Mouse (Mus musculus) CH12.LX (cell line): ENCODE data around the gene Pla2g4e. TPM values are rescaled to one million over a fixed set of nuclear protein-coding genes. Genes with fewer than 3 reads are reported as not detected.

ENCODE experiments used
- DNase-seq: peaks from one replicate; pipeline ENCODE4 v3.0.0-alpha.2; 2013; ENCODE audit errors: extremely low read depth
- H3K27ac ChIP-seq: 2 replicates; pipeline ENCODE4 v1.5.1; 2012; ENCODE audit warnings: low read depth, mild to moderate bottlenecking, control low read depth, moderate library complexity; ENCODE audit not compliant: insufficient read depth
- H3K27me3 ChIP-seq: replicated peaks from 2 replicates; pipeline ENCODE3; 2012; ENCODE audit warnings: inconsistent platforms
- H3K36me3 ChIP-seq, 2 experiments: replicated peaks in 1 of 2; 2 replicates each; pipeline versions ENCODE3 to v1.6.1; 2012; ENCODE audit warnings: inconsistent platforms in 1 of 2, low read length in 1 of 2, mild to moderate bottlenecking in 1 of 2, mixed read lengths in 1 of 2, moderate library complexity in 1 of 2; ENCODE audit not compliant: control insufficient read depth in 1 of 2, insufficient read depth in 1 of 2
- H3K4me1 ChIP-seq, 2 experiments: 2 replicates each; pipeline ENCODE4 v1.6.1; 2012; ENCODE audit warnings: inconsistent platforms in 1 of 2, moderate library complexity in 1 of 2; ENCODE audit not compliant: insufficient read depth in 2 of 2, control insufficient read depth in 1 of 2
- H3K4me2 ChIP-seq: 2 replicates; pipeline ENCODE4 v1.6.1; 2012; ENCODE audit warnings: low read depth, mild to moderate bottlenecking, control low read depth; ENCODE audit not compliant: poor library complexity, insufficient read depth, severe bottlenecking
- H3K4me3 ChIP-seq, 3 experiments: fragments of 150-350 bp in 1 of 3; sonication (generic) in 1 of 3; replicated peaks in 1 of 3; 2 replicates each; pipeline versions ENCODE3 to v1.5.1; 2011 to 2012; ENCODE audit warnings: low read depth in 2 of 3, low read length in 2 of 3, mild to moderate bottlenecking in 2 of 3, moderate library complexity in 2 of 3, control low read depth in 1 of 3, improper control_type of control experiment in 1 of 3, inconsistent platforms in 1 of 3, mixed read lengths in 1 of 3; ENCODE audit not compliant: poor library complexity in 1 of 3
- H3K79me2 ChIP-seq: replicated peaks from 2 replicates; pipeline ENCODE4 v1.6.1; 2012; ENCODE audit warnings: mild to moderate bottlenecking, moderate library complexity; ENCODE audit not compliant: control insufficient read depth, poor library complexity, insufficient read depth, severe bottlenecking; ENCODE audit errors: extremely low read depth
- H3K9ac ChIP-seq: 2 replicates; pipeline ENCODE4 v1.6.1; 2012; ENCODE audit warnings: low read depth, mild to moderate bottlenecking, control low read depth, moderate library complexity; ENCODE audit not compliant: insufficient read depth
- H3K9me3 ChIP-seq: replicated peaks from 2 replicates; pipeline ENCODE3; 2012; ENCODE audit warnings: low read length, inconsistent platforms, mixed read lengths
- CHD1 ChIP-seq: IDR thresholded peaks from 2 replicates; pipeline ENCODE4 v1.6.1; 2012; ENCODE audit warnings: low read depth, low read length, improper control_type of control experiment, inconsistent platforms
- CTCF ChIP-seq, 2 experiments: IDR thresholded peaks in 1 of 2; conservative IDR thresholded peaks in 1 of 2; 2 replicates each; pipeline ENCODE4 v1.5.1; 2011 to 2012; ENCODE audit warnings: low read depth in 2 of 2, low read length in 2 of 2, improper control_type of control experiment in 1 of 2, inconsistent platforms in 1 of 2, mild to moderate bottlenecking in 1 of 2, moderate library complexity in 1 of 2
- ETS1 ChIP-seq: conservative IDR thresholded peaks from 2 replicates; pipeline ENCODE4 v1.6.1; 2012; ENCODE audit warnings: low read depth, mild to moderate bottlenecking, inconsistent platforms, low read length, improper control_type of control experiment, moderate library complexity
- GABPA ChIP-seq: IDR thresholded peaks from 2 replicates; pipeline ENCODE4 v1.6.1; 2012; ENCODE audit warnings: low read depth, low read length, improper control_type of control experiment, inconsistent platforms; ENCODE audit not compliant: insufficient replicate concordance
- IRF4 ChIP-seq: IDR thresholded peaks from 2 replicates; pipeline ENCODE4 v1.6.1; 2014; ENCODE audit warnings: low read depth, mild to moderate bottlenecking, inconsistent platforms, low read length, improper control_type of control experiment
- KAT2A ChIP-seq: IDR thresholded peaks from 2 replicates; pipeline ENCODE4 v1.6.1; 2012; ENCODE audit warnings: low read length, improper control_type of control experiment, inconsistent platforms; ENCODE audit not compliant: insufficient replicate concordance
- MAX ChIP-seq: IDR thresholded peaks from 2 replicates; pipeline ENCODE4 v1.6.1; 2011; ENCODE audit warnings: low read length, improper control_type of control experiment
- MAZ ChIP-seq: IDR thresholded peaks from 2 replicates; pipeline ENCODE4 v1.6.1; 2012; ENCODE audit warnings: low read depth, mild to moderate bottlenecking, inconsistent platforms, low read length, improper control_type of control experiment, moderate library complexity
- MYC ChIP-seq: IDR thresholded peaks from 2 replicates; pipeline ENCODE4 v1.6.1; 2011; ENCODE audit warnings: low read depth, mild to moderate bottlenecking, improper control_type of control experiment, low read length
- POLR2A ChIP-seq: IDR thresholded peaks from 2 replicates; pipeline ENCODE4 v1.6.1; 2011; ENCODE audit warnings: low read depth, mild to moderate bottlenecking, improper control_type of control experiment, low read length
- POLR2AphosphoS2 ChIP-seq: IDR thresholded peaks from 2 replicates; pipeline ENCODE4 v1.6.1; 2011; ENCODE audit warnings: low read depth, low read length, improper control_type of control experiment
- RAD21 ChIP-seq: IDR thresholded peaks from 2 replicates; pipeline ENCODE4 v1.6.1; 2011; ENCODE audit warnings: low read depth, mild to moderate bottlenecking, low read length, improper control_type of control experiment, moderate library complexity
- SIN3A ChIP-seq: IDR thresholded peaks from 2 replicates; pipeline ENCODE4 v1.6.1; 2012; ENCODE audit warnings: low read length, improper control_type of control experiment, inconsistent platforms
- TBP ChIP-seq: conservative IDR thresholded peaks from 2 replicates; pipeline ENCODE4 v1.6.1; 2011; ENCODE audit warnings: low read depth, low read length, improper control_type of control experiment
- TCF12 ChIP-seq: IDR thresholded peaks from 2 replicates; pipeline ENCODE4 v1.6.1; 2014; ENCODE audit warnings: low read depth, mild to moderate bottlenecking, inconsistent platforms, low read length, improper control_type of control experiment
- UBTF ChIP-seq: IDR thresholded peaks from 2 replicates; pipeline ENCODE4 v1.6.1; 2012; ENCODE audit warnings: low read depth, mild to moderate bottlenecking, inconsistent platforms, low read length, improper control_type of control experiment, moderate library complexity
- USF1 ChIP-seq: IDR thresholded peaks from 2 replicates; pipeline ENCODE4 v1.6.1; 2014; ENCODE audit warnings: low read depth, mild to moderate bottlenecking, inconsistent platforms, low read length, improper control_type of control experiment
- USF2 ChIP-seq: conservative IDR thresholded peaks from 2 replicates; pipeline ENCODE4 v1.6.1; 2011; ENCODE audit warnings: low read depth, low read length, improper control_type of control experiment
- ZC3H11A ChIP-seq: IDR thresholded peaks from 2 replicates; pipeline ENCODE4 v1.6.1; 2012; ENCODE audit warnings: low read depth, mild to moderate bottlenecking, inconsistent platforms, low read length, improper control_type of control experiment
- ZKSCAN1 ChIP-seq: IDR thresholded peaks from 2 replicates; pipeline ENCODE4 v1.6.1; 2012; ENCODE audit warnings: low read depth, inconsistent platforms, low read length, improper control_type of control experiment, borderline replicate concordance
- dilution Hi-C: fragments of 300-500 bp; cut with MboI; formaldehyde crosslinking; loops from 2 replicates; pipeline ENCODE4 v1.14.3; 2020; ENCODE audit warnings: low sequenced_read_pairs; ENCODE audit not compliant: extremely low pct_unique_long_range_greater_than_20kb, extremely low pct_ligation_motif_present
- in situ Hi-C: fragments of 300-500 bp; cut with MboI; formaldehyde crosslinking; loops from 3 replicates; pipeline ENCODE4 v1.14.3; 2019; ENCODE audit warnings: low sequenced_read_pairs, low pct_ligation_motif_present, low pct_unique_long_range_greater_than_20kb, mixed read lengths
- polyA plus RNA-seq: library from polyadenylated mRNA; unstranded; fragments of >175 nt; gene quantifications from 2 replicates; pipeline ENCODE4 v1.2.1, GENCODE M21; 2012; ENCODE audit warnings: low read depth; ENCODE audit not compliant: insufficient read length
- total RNA-seq, 2 experiments: library from RNA; depleted of rRNA; stranded (reverse); fragments of 300-350 nt in 1 of 2; fragments of >200 nt in 1 of 2; gene quantifications; 2 replicates each; pipeline ENCODE4 v1.2.3; 2012 to 2014

The Pla2g4e gene
- total and polyA plus RNA-seq, 3 experiments = not detected

- no peak overlapping the region for H3K27ac ChIP-seq
- TF ChIP-seq MYC = no peak
- H3K4me3 ChIP-seq = no peak overlapping the region
- DNase-seq = no peak
- no peaks in the 10 kb centered on the region for H3K79me2 ChIP-seq
- no peaks in the 10 kb centered on the region for H3K27me3 ChIP-seq
- in situ Hi-C loops (no loop called here), dilution Hi-C loops (no loop called here)
- H3K4me1 ChIP-seq = no peaks in the 10 kb centered on the region
- H3K36me3 ChIP-seq = no peaks in the 10 kb centered on the region
- no peak overlapping the region for H3K9ac ChIP-seq
- no peak overlapping the region for H3K4me2 ChIP-seq
- H3K9me3 ChIP-seq = no peaks in the 10 kb centered on the region
Observed at GRCm38 (mm10) chr2:120245421-120246016, 384 bp upstream of the Pla2g4e start.

GRCm38 (mm10) chr2:120243995-120244394, 1.1 kb downstream of the Pla2g4e start:
- Histone ChIP-seq H3K4me3 (no peak overlapping the region), H3K36me3 (no peaks in the 10 kb centered on the region)
- TF ChIP-seq ZC3H11A = no peak
- TF ChIP-seq KAT2A = no peak
- TF ChIP-seq POLR2AphosphoS2 = no peak
- no peak for TF ChIP-seq MAX
- no peak for TF ChIP-seq ETS1
- TF ChIP-seq POLR2A = no peak
- TF ChIP-seq IRF4 = no peak
- no peak for TF ChIP-seq RAD21
- TF ChIP-seq UBTF = no peak
- TF ChIP-seq TBP = no peak
- no peak for TF ChIP-seq SIN3A
- no peak for TF ChIP-seq USF2
- TF ChIP-seq MYC = no peak
- no peak for TF ChIP-seq GABPA
- no peak for TF ChIP-seq ZKSCAN1
- no peak for TF ChIP-seq USF1
- TF ChIP-seq MAZ = no peak
- no peak for TF ChIP-seq CHD1
- no peak for TF ChIP-seq CTCF (conservative IDR thresholded peaks at IDR 0.05 in 1 of 2, IDR thresholded peaks at IDR 0.05 in 1 of 2; ENCODE audit: low read depth in 2 of 2, low read length in 2 of 2)
- no peak for TF ChIP-seq TCF12
- TF ChIP-seq, all 38 proteins: peak for 0
- Histone ChIP-seq H3K9ac (no peak overlapping the region), H3K79me2 (no peaks in the 10 kb centered on the region), H3K27me3 (no peaks in the 10 kb centered on the region), H3K9me3 (no peaks in the 10 kb centered on the region), H3K27ac (no peak overlapping the region), H3K4me2 (no peak overlapping the region), H3K4me1 (peaks cover 0 to 2% of the 10 kb centered on the region in 2 experiments; a peak in 2 of 4 replicates)
- in situ Hi-C loops (no loop called here), dilution Hi-C loops (no loop called here)
- DNase-seq = no peak
